Mouse (Mus musculus): ENCODE data around the gene Ccdc171.
"Not testable (repeated sequence)": the region's sequence is repeated elsewhere in the genome, so short reads cannot be mapped to it uniquely, and the experiment has no call there.

DNA sequence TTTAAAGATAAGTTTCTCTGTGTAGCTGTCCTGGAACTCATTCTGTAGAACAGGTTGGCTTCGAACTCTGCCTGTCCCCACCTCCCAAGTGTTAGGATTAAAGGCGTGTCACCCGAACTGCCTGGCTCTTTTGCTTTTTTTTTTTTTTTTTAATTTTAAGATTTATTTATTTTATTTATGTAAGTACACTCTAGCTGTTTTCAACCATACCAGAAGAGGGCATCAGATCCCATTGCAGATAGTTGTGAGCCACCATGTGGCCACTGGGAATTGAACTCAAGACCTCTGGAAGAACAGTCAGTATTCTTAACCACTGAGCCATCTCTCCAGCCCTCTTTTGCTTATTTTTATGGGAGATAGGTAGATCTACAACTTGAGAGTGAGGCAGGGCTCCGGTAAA is 4.7 kb downstream of the Ccdc171 start:
- not testable (repeated sequence) for TF ChIP-seq CTCF (IDR thresholded peaks at IDR 0.05; ENCODE audit: low read depth, low read length); POLR2A (IDR thresholded peaks at IDR 0.05; ENCODE audit: borderline replicate concordance, low read depth, low read length)

Data from bone marrow macrophage, adult 2 months (primary cell).